Mouse (Mus musculus) adrenal gland, adult 10 weeks (tissue): ENCODE results near the gene Gpr157. TPM values are rescaled to one million over a fixed set of nuclear protein-coding genes. Genes with fewer than 3 reads are reported as not detected.

Experiments
- polyA plus RNA-seq: library from polyadenylated mRNA; stranded (reverse); fragments of 350-450 nt; fragmentation: Illumina TruSeq; extraction: RNeasy Lipid Tissue Mini Kit (QIAGEN cat#74804); gene quantifications from one replicate; pipeline ENCODE4 v1.2.3, GENCODE M21; 2014; ENCODE audit warnings: low read depth, low replicate concordance

The Gpr157 gene
- polyA plus RNA-seq = 0.87 TPM

GRCm38 (mm10) chr4:150087161-150087889 lies at the start of gene Gpr157:
TSS of gene Gpr157 (plus strand) at chr4:150087365.

GRCm38 (mm10) chr4:150119055-150119454 lies 31.9 kb downstream of the Gpr157 start, which contains the start of gene Slc2a5:
TSS of gene Slc2a5 (plus strand) at chr4:150119283.

Other genes with a start within 250 kb of the Gpr157 start
- 5.7 TPM for gene Spsb1, start 132.3 kb upstream of the Gpr157 start, polyA plus RNA-seq
- 17.9 TPM for gene H6pd, start 78.3 kb upstream of the Gpr157 start, polyA plus RNA-seq
- gene Slc2a5, start 31.9 kb downstream of the Gpr157 start, polyA plus RNA-seq = 0.35 TPM
- not detected for gene Slc2a7, start 61.6 kb downstream of the Gpr157 start, polyA plus RNA-seq
- not detected for gene Car6, start 114.0 kb downstream of the Gpr157 start, polyA plus RNA-seq
- gene Eno1, start 149.4 kb downstream of the Gpr157 start, polyA plus RNA-seq = 190 TPM
- gene Rere, start 194.3 kb downstream of the Gpr157 start, polyA plus RNA-seq = 50.2 TPM